Mouse (Mus musculus) kidney, postnatal 36 days (tissue): ENCODE data around the gene Plin5.
"Not testable (repeated sequence)": the region's sequence is repeated elsewhere in the genome, so short reads cannot be mapped to it uniquely, and the experiment has no call there.

Source experiments
- DNase-seq, 2 experiments: peaks; one replicate each; pipeline ENCODE4 v3.0.0; 2021 to 2022; ENCODE audit warnings: mixed read lengths in 2 of 2

The Plin5 gene

GRCm38 (mm10) chr17:56107736-56108135 lies 9.7 kb downstream of the Plin5 start:
- no peak for DNase-seq

GRCm38 (mm10) chr17:56106981-56107380 lies 10.4 kb downstream of the Plin5 start:
- no peak for DNase-seq

GRCm38 (mm10) chr17:56106436-56106835 lies 11.0 kb downstream of the Plin5 start:
- DNase-seq = not testable (repeated sequence)

GRCm38 (mm10) chr17:56104821-56105220 lies 12.6 kb downstream of the Plin5 start:
- not testable (repeated sequence) for DNase-seq

GRCm38 (mm10) chr17:56103465-56104285 lies 13.7 kb downstream of the Plin5 start:
- DNase-seq = no peak

GRCm38 (mm10) chr17:56102927-56103326 lies 14.5 kb downstream of the Plin5 start:
- no peak for DNase-seq

GRCm38 (mm10) chr17:56102158-56102557 lies 15.2 kb downstream of the Plin5 start:
- no peak for DNase-seq

- no peak for DNase-seq
Measured at GRCm38 (mm10) chr17:56100811-56101210, 16.6 kb downstream of the Plin5 start.

- DNase-seq = no peak
Measured at GRCm38 (mm10) chr17:56098711-56099572, 18.5 kb downstream of the Plin5 start.

GRCm38 (mm10) chr17:56098180-56098579 lies 19.2 kb downstream of the Plin5 start:
- DNase-seq = no peak

- DNase-seq = no peak
Measured at GRCm38 (mm10) chr17:56096883-56097282, 20.5 kb downstream of the Plin5 start.

GRCm38 (mm10) chr17:56092794-56093193 lies 24.6 kb downstream of the Plin5 start:
- DNase-seq = peak; percentile 21 to 47

GRCm38 (mm10) chr17:56092312-56092711 lies 25.1 kb downstream of the Plin5 start:
- no peak for DNase-seq

GRCm38 (mm10) chr17:56080781-56081585 lies 36.4 kb downstream of the Plin5 start:
- peak; percentile 14 to 32 for DNase-seq

GRCm38 (mm10) chr17:56079921-56080320 lies 37.5 kb downstream of the Plin5 start:
- peak in 1 of 2 experiments; percentile 18 for DNase-seq

GRCm38 (mm10) chr17:56078880-56079795 lies 38.3 kb downstream of the Plin5 start, which contains the start of gene Hdgfl2:
TSS of gene Hdgfl2 (plus strand) at chr17:56079634.
- peak; percentile 100 for DNase-seq

GRCm38 (mm10) chr17:56078361-56078760 lies 39.0 kb downstream of the Plin5 start:
- DNase-seq = not testable (repeated sequence)

GRCm38 (mm10) chr17:56077523-56077922 lies 39.9 kb downstream of the Plin5 start:
- no peak for DNase-seq

- peak; percentile 99 to 100 for DNase-seq
Measured at GRCm38 (mm10) chr17:56074827-56075208, 42.6 kb downstream of the Plin5 start, which contains the start of gene Ubxn6. TSS of gene Ubxn6 (minus strand) at chr17:56075028.

- DNase-seq = peak; percentile 90 to 96
Measured at GRCm38 (mm10) chr17:56074097-56074826, 43.1 kb downstream of the Plin5 start.

GRCm38 (mm10) chr17:56072243-56072642 lies 45.2 kb downstream of the Plin5 start:
- DNase-seq = no peak
